Mouse (Mus musculus) megakaryocyte-erythroid progenitor cell, adult 5 weeks (primary cell): ENCODE results near the gene Slco1a5. TPM values are rescaled to one million over a fixed set of nuclear protein-coding genes. Genes with fewer than 3 reads are reported as not detected.

Experiments
- polyA plus RNA-seq: library from polyadenylated mRNA; stranded (reverse); fragments of >175 nt; gene quantifications from 2 replicates; pipeline ENCODE4 v1.2.3, GENCODE M21; 2012

Gene Slco1a5
- not detected in 2 replicates for polyA plus RNA-seq

GRCm38 (mm10) chr6:142322881-142323280, at the start of gene Slco1a5:
Gene Slco1a5, minus strand, starts transcription at chr6:142322981.

DNA sequence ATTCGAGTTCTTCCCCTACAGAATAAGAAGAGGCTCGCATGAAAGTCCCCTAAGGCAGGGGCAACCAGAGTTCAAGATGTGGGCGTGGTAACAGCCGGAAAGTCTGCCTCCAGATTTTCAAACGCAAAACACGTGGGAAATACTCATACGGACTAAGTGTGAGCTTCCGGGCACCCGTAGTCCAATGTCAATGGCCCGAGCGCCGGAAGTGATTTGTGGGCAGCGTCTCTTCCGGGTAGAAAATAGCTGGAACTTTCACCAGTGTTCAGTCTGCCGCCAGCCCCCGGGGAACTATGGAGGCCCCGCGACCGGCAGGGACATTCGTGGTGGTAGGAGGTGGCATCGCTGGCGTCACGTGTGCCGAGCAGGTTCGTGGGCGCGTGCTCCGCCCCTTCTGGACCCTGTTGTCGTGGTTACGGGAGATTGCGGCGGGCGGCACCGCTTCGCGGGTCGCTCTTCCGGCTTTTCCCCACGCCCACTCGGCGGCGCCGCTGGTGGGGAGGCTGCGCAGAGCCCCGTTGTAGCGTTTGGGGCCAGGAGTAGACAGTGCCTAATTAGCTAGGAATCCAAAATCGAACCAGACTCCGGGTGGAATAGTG, 22.8 kb upstream of the Slco1a5 start, which contains the start of gene Pyroxd1:
TSS of gene Pyroxd1 (plus strand) at position 215 of the 599 bp plus-strand sequence.

DNA sequence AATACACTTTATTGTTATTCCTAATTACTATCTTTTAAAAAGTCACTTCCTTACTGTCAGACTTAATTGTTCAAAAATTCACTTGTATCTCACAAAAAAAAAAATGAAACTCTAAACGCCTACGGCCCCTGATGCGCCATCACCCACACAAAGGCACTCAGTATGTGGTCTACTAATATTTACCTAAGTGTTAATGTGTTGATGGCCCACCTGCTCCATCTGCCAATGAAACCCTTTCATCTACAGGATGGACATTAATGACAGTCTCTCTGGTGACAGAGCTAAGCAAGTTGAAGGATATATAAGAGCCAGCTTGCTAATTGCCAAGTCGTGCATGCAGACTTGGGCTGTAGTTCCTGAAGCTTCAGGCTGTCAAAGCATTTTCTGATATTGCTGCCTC, 24.7 kb downstream of the Slco1a5 start, which contains the start of gene Iapp:
TSS of gene Iapp (plus strand) at position 326 of the 400 bp plus-strand sequence.

DNA sequence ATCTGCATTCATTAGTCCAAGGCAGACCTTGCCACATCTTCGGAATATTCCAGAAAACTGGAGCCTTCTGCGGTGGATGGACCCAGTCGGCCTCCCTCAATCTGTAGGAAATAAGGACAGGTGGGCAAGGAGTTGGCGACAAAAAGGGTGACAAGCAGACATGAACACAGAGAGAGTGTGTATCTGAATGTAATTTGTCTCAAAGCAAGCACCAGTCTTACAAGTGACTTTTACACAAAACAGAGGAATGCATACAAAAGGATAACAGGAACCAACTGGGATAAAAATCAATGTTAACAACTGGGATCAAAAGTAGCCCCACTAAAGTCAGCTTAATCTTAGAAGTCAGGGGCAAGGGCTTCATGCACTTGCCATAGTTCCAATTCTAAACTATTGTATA, 114.4 kb downstream of the Slco1a5 start, which contains the start of gene Slco1a6:
TSS of gene Slco1a6 (minus strand) at position 101 of the 400 bp plus-strand sequence.

Other genes with a start within 250 kb of the Slco1a5 start
- gene Slco1a6, start 114.5 kb downstream of the Slco1a5 start, polyA plus RNA-seq, result not detected in 2 replicates
- not detected in 2 replicates for gene Iapp, start 24.6 kb downstream of the Slco1a5 start, polyA plus RNA-seq
- gene Pyroxd1, start 22.7 kb upstream of the Slco1a5 start, polyA plus RNA-seq, result 1.3 and 1.5 TPM in 2 replicates
- 4.4 and 4.5 TPM in 2 replicates for gene Recql, start 64.1 kb upstream of the Slco1a5 start, polyA plus RNA-seq
- gene Golt1b, start 64.2 kb upstream of the Slco1a5 start, polyA plus RNA-seq, result 32.0 and 32.5 TPM in 2 replicates
- gene Spx, start 90.5 kb upstream of the Slco1a5 start, polyA plus RNA-seq, result 0.13 and 0.71 TPM in 2 replicates
- gene Gys2, start 150.1 kb upstream of the Slco1a5 start, polyA plus RNA-seq, result not detected in 2 replicates
- gene Ldhb, start 185.0 kb upstream of the Slco1a5 start, polyA plus RNA-seq, result 14.3 and 22.2 TPM in 2 replicates
- not detected in 2 replicates for gene Kcnj8, start 248.6 kb upstream of the Slco1a5 start, polyA plus RNA-seq